Mouse (Mus musculus) heart, postnatal 0 days (tissue): Measurements from ENCODE around the gene Actb. TPM values are rescaled to one million over a fixed set of nuclear protein-coding genes. Genes with fewer than 3 reads are reported as not detected.

Experiments used
- ATAC-seq: fragments of 200-750 bp; cut with Nextera tagmentation; 2 replicates; pipeline ENCODE4 v1.8.0; 2017; ENCODE audit warnings: low read depth, moderate number of reproducible peaks, moderate library complexity; ENCODE audit not compliant: insufficient read depth
- DNase-seq: peaks from one replicate; pipeline ENCODE4 v3.0.0-alpha.2; 2016; ENCODE audit warnings: low spot score
- H3K27ac ChIP-seq: fragments of 300-500 bp; sonication (generic); 2 replicates; pipeline ENCODE4 v1.5.1; 2014; ENCODE audit warnings: low read depth, mild to moderate bottlenecking
- H3K27me3 ChIP-seq: fragments of 300-500 bp; sonication (generic); 2 replicates; pipeline ENCODE4 v1.6.1; 2014; ENCODE audit warnings: low read length, mixed read lengths; ENCODE audit not compliant: control insufficient read depth, insufficient read depth
- H3K36me3 ChIP-seq: fragments of 300-500 bp; sonication (generic); replicated peaks from 2 replicates; pipeline ENCODE4 v1.6.1; 2014; ENCODE audit warnings: low read length, mixed read lengths; ENCODE audit not compliant: control insufficient read depth, insufficient read depth
- H3K4me1 ChIP-seq: fragments of 300-500 bp; sonication (generic); 2 replicates; pipeline ENCODE4 v1.6.1; 2014; ENCODE audit warnings: antibody characterized with exemption; ENCODE audit not compliant: control insufficient read depth, insufficient read depth
- H3K4me2 ChIP-seq: fragments of 300-500 bp; sonication (generic); 2 replicates; pipeline ENCODE4 v1.6.1; 2014; ENCODE audit warnings: low read depth, mild to moderate bottlenecking, low read length, moderate library complexity
- H3K4me3 ChIP-seq: fragments of 300-500 bp; sonication (generic); 2 replicates; pipeline ENCODE4 v1.5.1; 2014; ENCODE audit warnings: low read depth, low read length
- H3K9ac ChIP-seq: fragments of 300-500 bp; sonication (generic); replicated peaks from 2 replicates; pipeline ENCODE4 v1.6.1; 2014; ENCODE audit warnings: low read depth, low read length, mixed read lengths
- H3K9me3 ChIP-seq: fragments of 300-500 bp; sonication (generic); replicated peaks from 2 replicates; pipeline ENCODE4 v1.6.1; 2016; ENCODE audit warnings: low read length; ENCODE audit not compliant: control insufficient read depth
- CTCF ChIP-seq: IDR thresholded peaks from 2 replicates; pipeline ENCODE4 v1.5.1; 2016; ENCODE audit warnings: antibody characterized with exemption, control low read depth, low read depth
- EP300 ChIP-seq: IDR thresholded peaks from 2 replicates; pipeline ENCODE4 v1.6.1; 2016; ENCODE audit warnings: antibody characterized with exemption, low read depth
- WGBS: fragments of 180-500 bp; shearing (Covaris S2); extraction: QIAGEN DNeasy Blood & Tissue Kit; methylation state at CpG from one replicate; pipeline ENCODE4 v1.1.7; 2014; 5-methylcytosine and 5-hydroxymethylcytosine counted together
- polyA plus RNA-seq: library from polyadenylated mRNA; unstranded; fragments of >200 nt; fragmentation: Nextera tagmentation; extraction: Ambion mirVana; gene quantifications from 2 replicates; pipeline ENCODE4 v1.2.1, GENCODE M21; 2015
- total RNA-seq: library from RNA; depleted of rRNA; stranded (reverse); fragments of >200 nt; gene quantifications from 2 replicates; pipeline ENCODE4 v1.2.3, GENCODE M21; 2014; ENCODE audit warnings: low replicate concordance; rRNA removed

The Actb gene
- total and polyA plus RNA-seq, 2 experiments from 2014 or later, result 2,574 to 4,473 TPM

GRCm38 (mm10) chr5:142854877-142855276 lies 51.7 kb downstream of the Actb start:
- Histone ChIP-seq H3K27ac (no peak overlapping the region), H3K4me1 (no peaks in the 10 kb centered on the region), H3K4me2 (no peak overlapping the region), H3K27me3 (no peaks in the 10 kb centered on the region), H3K36me3 (no peaks in the 10 kb centered on the region), H3K9me3 (no peaks in the 10 kb centered on the region; the same call in 1 of the 2 replicates), H3K9ac (no peak overlapping the region), H3K4me3 (no peak overlapping the region)
- ATAC-seq (no peak), DNase-seq (no peak)
- 80% methylated on average over 10 of the region's 10 CpGs for WGBS
- no peak for TF ChIP-seq EP300
- peak; percentile 47 for TF ChIP-seq CTCF

GRCm38 (mm10) chr5:142853585-142853984 lies 53.0 kb downstream of the Actb start:
- no peaks in the 10 kb centered on the region for H3K27me3 ChIP-seq
- H3K27ac ChIP-seq, result no peak overlapping the region
- no peak overlapping the region for H3K4me2 ChIP-seq
- no peak overlapping the region for H3K9ac ChIP-seq
- 59% methylated on average over 6 of the region's 6 CpGs for WGBS
- no peaks in the 10 kb centered on the region for H3K36me3 ChIP-seq
- H3K9me3 ChIP-seq, result no peaks in the 10 kb centered on the region; the same call in 1 of the 2 replicates
- TF ChIP-seq CTCF (no peak), EP300 (no peak)
- no peaks in the 10 kb centered on the region for H3K4me1 ChIP-seq
- H3K4me3 ChIP-seq, result no peak overlapping the region
- ATAC-seq (no peak), DNase-seq (no peak)

Other genes with a start within 250 kb of the Actb start
- 0.08 and 0.93 TPM in 2 replicates for gene Slc29a4, start 214.2 kb downstream of the Actb start, total RNA-seq
- 0.41 and 0.48 TPM in 2 replicates for gene Slc29a4, start 214.2 kb downstream of the Actb start, polyA plus RNA-seq
- gene Tnrc18, start 89.1 kb downstream of the Actb start, total RNA-seq, result 69.3 and 79.0 TPM in 2 replicates
- gene Tnrc18, start 89.1 kb downstream of the Actb start, polyA plus RNA-seq, result 10.4 TPM in 2 replicates
- 12.5 and 17.8 TPM in 2 replicates for gene Fbxl18, start 11.3 kb downstream of the Actb start, total RNA-seq
- gene Fbxl18, start 11.3 kb downstream of the Actb start, polyA plus RNA-seq, result 6.8 and 7.3 TPM in 2 replicates
- gene Fscn1, start 53.6 kb upstream of the Actb start, total RNA-seq, result 101 and 104 TPM in 2 replicates
- gene Fscn1, start 53.6 kb upstream of the Actb start, polyA plus RNA-seq, result 77.9 and 78.7 TPM in 2 replicates
- 23.3 and 25.2 TPM in 2 replicates for gene Rnf216, start 206.2 kb upstream of the Actb start, total RNA-seq
- gene Rnf216, start 206.2 kb upstream of the Actb start, polyA plus RNA-seq, result 17.1 and 17.7 TPM in 2 replicates
- gene Olfr718-ps1, start 240.8 kb upstream of the Actb start, total RNA-seq, result not detected in 2 replicates
- 0.03 TPM in 1 of 2 replicates, not detected in the other for gene Olfr718-ps1, start 240.8 kb upstream of the Actb start, polyA plus RNA-seq